Mouse (Mus musculus) E14TG2a.4 (cell line): ENCODE data around the gene Gm136.
A peak's percentile ranks its signal among the peaks of the same experiment; 100 is the strongest.

Experiments
- H3K27me3 ChIP-seq: 2 replicates; pipeline ENCODE4 v1.6.1; 2014; ENCODE audit warnings: low read length, control low read depth; ENCODE audit not compliant: insufficient read depth
- H3K36me3 ChIP-seq: 2 replicates; pipeline ENCODE4 v1.6.1; 2014; ENCODE audit warnings: low read length, control low read depth; ENCODE audit not compliant: insufficient read depth
- H3K4me1 ChIP-seq: replicated peaks from 2 replicates; pipeline ENCODE4 v1.6.1; 2014; ENCODE audit warnings: low read depth, low read length, control low read depth
- H3K4me3 ChIP-seq: replicated peaks from 2 replicates; pipeline ENCODE4 v1.5.1; 2014; ENCODE audit warnings: mild to moderate bottlenecking, low read length
- H3K9me3 ChIP-seq: 2 replicates; pipeline ENCODE4 v1.6.1; 2014; ENCODE audit warnings: low read length, control low read depth
- CTCF ChIP-seq: conservative IDR thresholded peaks from 2 replicates; pipeline ENCODE4 v1.5.1; 2014; ENCODE audit warnings: low read length
- NANOG ChIP-seq: IDR thresholded peaks from 2 replicates; pipeline ENCODE4 v1.6.1; 2014; ENCODE audit warnings: borderline replicate concordance, low read length, mixed read lengths
- POU5F1 ChIP-seq: IDR thresholded peaks from 2 replicates; pipeline ENCODE4 v1.6.1; 2014; ENCODE audit warnings: low read length, borderline replicate concordance

Gene Gm136

DNA sequence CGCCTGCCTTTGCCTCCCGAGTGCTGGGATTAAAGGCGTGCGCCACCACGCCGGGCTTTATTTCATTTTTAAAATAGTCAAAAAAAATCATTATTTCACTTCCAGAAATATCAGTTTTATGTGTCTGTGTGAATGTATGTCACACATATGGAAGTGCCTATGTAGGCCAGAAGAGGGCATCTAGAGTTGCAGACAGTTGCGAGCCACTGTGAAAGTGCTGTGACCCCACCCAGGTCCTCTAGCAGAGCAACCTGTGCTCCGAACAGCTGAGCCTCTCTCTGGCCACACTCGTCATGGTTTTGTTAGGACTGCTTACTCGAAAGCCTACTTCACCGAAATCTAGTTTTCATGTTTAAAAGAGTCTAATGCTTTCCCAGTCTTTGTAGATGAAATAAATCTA, 53.8 kb downstream of the Gm136 start:
- no peaks in the 10 kb centered on the region for H3K4me1 ChIP-seq
- H3K4me3 ChIP-seq = no peak overlapping the region
- no peaks in the 10 kb centered on the region for H3K36me3 ChIP-seq
- no peaks in the 10 kb centered on the region for H3K9me3 ChIP-seq
- no peaks in the 10 kb centered on the region; the same call in 1 of the 2 replicates for H3K27me3 ChIP-seq
- TF ChIP-seq CTCF (no peak), POU5F1 (no peak), NANOG (no peak)

- TF ChIP-seq NANOG (no peak), POU5F1 (no peak), CTCF (peak; percentile 72)
- Histone ChIP-seq H3K4me3 (no peak overlapping the region), H3K4me1 (no peaks in the 10 kb centered on the region), H3K9me3 (no peaks in the 10 kb centered on the region), H3K27me3 (no peaks in the 10 kb centered on the region; the same call in 1 of the 2 replicates), H3K36me3 (no peaks in the 10 kb centered on the region)
Observed at GRCm38 (mm10) chr4:34701528-34701927, 54.5 kb downstream of the Gm136 start.
